Mouse (Mus musculus) small intestine, adult 2 months (tissue): ENCODE measurements around the gene Hnrnph2. TPM values are rescaled to one million over a fixed set of nuclear protein-coding genes. Genes with fewer than 3 reads are reported as not detected.

ENCODE experiments used
- H3K27ac ChIP-seq: fragments of 200-500 bp; 2 replicates; pipeline ENCODE4 v1.5.1; 2012; ENCODE audit warnings: low read depth, low read length, control low read depth, inconsistent platforms; ENCODE audit not compliant: insufficient read depth
- H3K27me3 ChIP-seq: fragments of 200-500 bp; 2 replicates; pipeline ENCODE4 v1.6.1; 2012; ENCODE audit warnings: mild to moderate bottlenecking, moderate library complexity, low read length, inconsistent platforms; ENCODE audit not compliant: control insufficient read depth, insufficient read depth
- H3K36me3 ChIP-seq: fragments of 200-500 bp; 2 replicates; pipeline ENCODE4 v1.6.1; 2012; ENCODE audit warnings: mild to moderate bottlenecking, low read length, control low read depth, inconsistent platforms; ENCODE audit not compliant: control insufficient read depth, insufficient read depth
- H3K4me1 ChIP-seq: fragments of 200-500 bp; 2 replicates; pipeline ENCODE4 v1.6.1; 2012; ENCODE audit warnings: low read length, inconsistent platforms, mixed read lengths; ENCODE audit not compliant: control insufficient read depth, insufficient read depth, insufficient read length
- H3K4me3 ChIP-seq: fragments of 200-500 bp; 2 replicates; pipeline ENCODE4 v1.5.1; 2012; ENCODE audit warnings: low read depth, mild to moderate bottlenecking, control low read depth, inconsistent platforms, low read length, moderate library complexity
- CTCF ChIP-seq: fragments of 200-500 bp; IDR thresholded peaks from 2 replicates; pipeline ENCODE4 v1.5.1; 2012; ENCODE audit warnings: low read depth, mild to moderate bottlenecking, control low read depth, inconsistent platforms, low read length, moderate library complexity, mixed read lengths; ENCODE audit not compliant: insufficient replicate concordance, insufficient read length; ENCODE audit errors: extremely low read depth
- POLR2A ChIP-seq: fragments of 200-500 bp; IDR thresholded peaks from 2 replicates; pipeline ENCODE4 v1.6.1; 2012; ENCODE audit warnings: low read depth, mild to moderate bottlenecking, control low read depth, inconsistent platforms, low read length, moderate library complexity
- WGBS: fragments of 180-500 bp; shearing (Covaris S2); methylation state at CpG from one replicate; pipeline ENCODE4 v1.1.7; 2018; 5-methylcytosine and 5-hydroxymethylcytosine counted together
- polyA plus RNA-seq: library from polyadenylated mRNA; depleted of rRNA; stranded (reverse); fragments of >200 nt; gene quantifications from 2 replicates; pipeline ENCODE4 v1.2.3, GENCODE M21; 2012

The Hnrnph2 gene
- polyA plus RNA-seq, 1 experiment: 3.8 TPM

DNA sequence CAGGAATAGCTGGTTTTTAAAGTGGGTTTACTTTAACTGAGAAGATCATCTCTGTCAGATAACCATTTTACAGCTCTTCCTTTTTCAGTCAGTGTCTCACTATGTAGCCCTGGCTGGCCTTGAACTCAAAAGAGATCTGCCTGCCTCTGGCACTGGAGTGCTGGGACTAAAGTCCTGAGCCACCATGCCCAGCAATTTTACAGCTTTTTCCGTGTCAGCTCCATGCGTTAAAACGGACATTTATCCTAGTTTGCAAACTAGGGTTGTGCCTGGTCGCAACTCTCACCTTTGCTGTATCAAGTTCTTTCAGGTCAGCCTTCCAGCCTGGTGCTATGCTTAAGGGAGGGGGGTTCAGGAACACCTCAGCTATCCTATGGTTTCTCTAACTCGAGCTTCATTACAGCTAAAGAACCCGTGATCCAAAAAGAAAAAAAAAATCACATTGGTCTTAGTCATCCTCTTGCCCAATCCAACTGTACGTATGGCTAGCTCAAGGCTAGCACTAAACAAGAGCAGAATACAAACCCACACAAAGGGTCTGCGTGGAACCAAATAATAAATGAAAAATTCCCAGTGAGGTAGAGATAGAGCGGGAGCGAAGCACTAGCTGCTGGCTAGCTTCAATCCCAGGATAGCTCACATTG, 935 bp upstream of the Hnrnph2 start:
- Histone ChIP-seq H3K27me3 (no peaks in the 10 kb centered on the region), H3K4me1 (peaks cover 3% of the 10 kb centered on the region; the same call in 1 of the 2 replicates), H3K36me3 (0 out of 2 replicates have a peak, but pooled peaks cover 2% of the 10 kb centered on the region), H3K27ac (peak overlapping the region; percentile 55), H3K4me3 (peak overlapping the region; percentile 25)
- 17% methylated on average over 10 of the region's 10 CpGs for WGBS
- no peak for TF ChIP-seq POLR2A
- TF ChIP-seq CTCF: no peak

DNA sequence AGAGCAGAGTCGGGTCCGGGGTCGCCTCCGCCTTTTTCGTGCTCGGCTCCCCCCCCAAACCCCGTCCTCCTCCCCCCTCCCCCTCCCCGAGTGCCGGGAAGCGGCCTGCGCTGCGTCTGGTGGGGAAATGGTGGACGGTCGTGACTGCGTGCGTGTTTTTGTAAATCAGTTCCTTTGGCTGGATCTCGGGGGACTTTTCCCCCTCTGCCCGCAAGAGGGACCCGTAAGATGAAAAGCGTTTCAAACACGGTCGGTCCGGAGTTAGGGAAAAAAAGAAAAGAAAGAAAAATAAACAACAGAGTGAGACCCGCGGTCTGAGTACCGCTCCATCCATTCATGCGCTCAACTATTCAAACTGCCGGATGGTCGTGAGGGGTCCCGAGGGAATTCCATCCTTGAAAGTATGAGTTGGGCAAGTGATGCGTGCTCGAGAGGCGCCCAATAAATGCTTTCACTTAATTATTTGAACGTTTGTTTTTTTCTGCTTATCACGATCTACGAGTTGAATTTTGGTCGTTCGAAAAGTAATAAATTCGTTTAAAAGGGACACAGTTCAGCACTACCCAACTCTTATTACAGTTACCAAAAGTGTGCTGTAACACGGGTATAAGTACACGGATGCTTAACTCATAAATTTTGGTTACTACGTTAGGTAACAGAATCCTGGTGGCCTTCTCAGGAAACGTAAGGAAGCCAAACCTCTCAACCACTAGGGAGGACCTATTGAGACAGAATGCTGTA, 571 bp downstream of the Hnrnph2 start:
- no peaks in the 10 kb centered on the region for H3K27me3 ChIP-seq
- TF ChIP-seq CTCF (no peak), POLR2A (no peak)
- H3K27ac ChIP-seq: peak overlapping the region; percentile 88
- 0 out of 2 replicates have a peak, but pooled peaks cover 4% of the 10 kb centered on the region for H3K36me3 ChIP-seq
- peaks cover 3% of the 10 kb centered on the region; the same call in 1 of the 2 replicates for H3K4me1 ChIP-seq
- 13% methylated on average over 43 of the region's 43 CpGs for WGBS
- peak overlapping the region; percentile 97 for H3K4me3 ChIP-seq

DNA sequence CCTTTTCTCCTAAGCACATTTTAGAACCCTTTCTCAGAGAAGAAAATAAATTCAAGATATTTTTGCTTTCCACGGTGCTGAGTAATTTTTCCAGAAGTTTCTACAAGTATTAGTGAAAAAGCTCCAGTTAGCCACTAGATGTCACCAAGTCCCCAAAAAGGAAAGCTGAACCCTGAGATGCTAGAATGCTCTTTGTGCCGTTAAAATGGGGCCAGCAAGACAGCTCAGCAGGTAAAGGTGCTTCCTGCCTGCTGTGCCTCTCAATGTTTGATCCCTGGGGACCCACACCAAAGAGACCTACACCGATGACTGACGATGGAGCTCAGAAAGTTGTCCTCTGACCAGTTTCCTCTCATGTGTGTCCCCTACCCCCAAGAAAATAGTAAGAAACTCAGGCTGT, 8.5 kb downstream of the Hnrnph2 start:
- no peaks in the 10 kb centered on the region for H3K27me3 ChIP-seq
- no peak for TF ChIP-seq POLR2A
- TF ChIP-seq CTCF: no peak
- H3K36me3 ChIP-seq: 0 out of 2 replicates have a peak, but pooled peaks cover 2% of the 10 kb centered on the region
- peaks cover 2% of the 10 kb centered on the region for H3K4me1 ChIP-seq
- H3K27ac ChIP-seq: no peak overlapping the region
- H3K4me3 ChIP-seq: no peak overlapping the region
- 20% methylated on average over 4 of the region's 4 CpGs for WGBS

DNA sequence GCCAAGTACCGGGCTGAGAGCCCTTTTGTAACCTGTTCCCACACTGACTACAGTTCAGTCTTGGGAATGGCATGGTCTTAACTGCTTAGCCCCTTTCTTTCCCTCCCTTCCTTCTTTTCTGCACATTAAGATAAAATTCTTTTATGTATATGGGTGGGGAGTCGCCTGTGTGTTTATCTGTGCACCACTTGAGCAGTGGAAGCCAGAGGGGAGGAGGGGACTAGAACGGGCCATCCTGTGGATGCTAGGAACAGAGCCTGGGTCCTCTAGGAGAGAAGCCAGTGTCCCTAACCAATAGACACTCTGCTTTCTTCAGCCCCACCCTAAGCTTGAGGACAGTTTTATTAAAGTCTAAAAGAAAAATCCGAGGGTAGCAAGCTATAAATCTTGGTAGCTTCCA, 10.0 kb downstream of the Hnrnph2 start:
- H3K27me3 ChIP-seq: no peaks in the 10 kb centered on the region
- no peak overlapping the region for H3K4me3 ChIP-seq
- no peak overlapping the region for H3K27ac ChIP-seq
- 73% methylated on average over 4 of the region's 4 CpGs for WGBS
- H3K36me3 ChIP-seq: no peaks in the 10 kb centered on the region
- TF ChIP-seq POLR2A: no peak
- TF ChIP-seq CTCF: no peak
- peaks cover 2% of the 10 kb centered on the region for H3K4me1 ChIP-seq

DNA sequence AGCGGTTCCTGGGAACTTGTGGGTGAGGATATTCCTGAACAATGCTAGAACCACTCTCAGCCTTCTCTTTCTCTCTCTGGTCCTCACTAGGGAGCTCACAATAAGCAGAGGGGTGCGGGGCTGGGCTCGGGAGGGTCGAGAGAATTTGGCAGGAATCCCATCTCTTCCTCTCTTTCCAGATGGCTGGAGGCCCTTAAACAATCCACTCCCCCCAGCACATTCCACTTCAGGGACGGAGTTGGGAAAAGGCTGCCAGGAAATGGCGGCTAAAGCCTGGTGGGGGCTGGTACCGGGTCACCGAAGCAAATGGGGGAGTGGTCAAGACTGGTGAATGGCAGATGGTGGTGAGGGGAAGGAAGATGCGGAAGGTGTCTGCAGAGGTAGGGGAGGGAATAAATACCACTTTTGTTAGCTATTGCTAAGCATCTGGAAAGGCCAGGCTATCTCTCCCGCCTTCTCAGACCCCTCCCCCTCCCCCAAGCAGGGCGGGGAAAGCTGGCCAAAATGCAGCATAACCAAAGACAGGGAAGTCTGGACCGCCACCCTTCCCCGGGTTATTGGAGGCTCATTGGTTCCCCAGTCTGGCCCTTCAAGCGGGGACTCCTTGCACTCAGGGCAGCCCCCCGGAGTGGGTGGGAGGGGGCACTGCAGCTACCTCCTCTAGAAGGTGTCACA, 11.4 kb downstream of the Hnrnph2 start:
- Histone ChIP-seq H3K4me3 (peak overlapping the region; percentile 57), H3K4me1 (peaks cover 2% of the 10 kb centered on the region), H3K27me3 (no peaks in the 10 kb centered on the region), H3K27ac (peak overlapping the region; percentile 32), H3K36me3 (no peaks in the 10 kb centered on the region)
- WGBS: 12% methylated on average over 15 of the region's 15 CpGs
- no peak for TF ChIP-seq CTCF
- TF ChIP-seq POLR2A: no peak

DNA sequence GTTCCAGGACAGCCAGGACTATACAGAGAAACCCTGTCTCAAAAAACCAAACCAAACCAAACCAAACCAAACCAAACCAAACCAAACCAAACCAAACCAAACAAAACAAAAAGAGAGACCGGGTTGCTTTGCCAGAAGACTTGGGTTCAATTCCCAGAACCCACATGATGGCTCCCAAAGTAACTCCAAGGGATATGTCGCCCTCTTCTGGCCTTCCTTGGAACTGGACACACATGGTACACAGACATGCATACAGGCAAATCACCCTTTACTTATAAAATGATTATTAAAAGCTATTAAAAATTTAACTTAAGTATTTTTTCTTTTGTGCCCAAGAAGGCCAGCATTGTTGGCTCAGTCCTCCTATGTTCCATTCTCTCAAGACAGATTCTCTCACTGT, 13.3 kb downstream of the Hnrnph2 start:
- H3K36me3 ChIP-seq: no peaks in the 10 kb centered on the region
- no peak overlapping the region for H3K27ac ChIP-seq
- H3K4me3 ChIP-seq: no peak overlapping the region
- no peaks in the 10 kb centered on the region for H3K27me3 ChIP-seq
- TF ChIP-seq CTCF (peak; percentile 7; the same call in 1 of the 2 replicates), POLR2A (no peak)
- peaks cover 2% of the 10 kb centered on the region for H3K4me1 ChIP-seq
- 60% methylated on average over 2 of the region's 2 CpGs for WGBS

DNA sequence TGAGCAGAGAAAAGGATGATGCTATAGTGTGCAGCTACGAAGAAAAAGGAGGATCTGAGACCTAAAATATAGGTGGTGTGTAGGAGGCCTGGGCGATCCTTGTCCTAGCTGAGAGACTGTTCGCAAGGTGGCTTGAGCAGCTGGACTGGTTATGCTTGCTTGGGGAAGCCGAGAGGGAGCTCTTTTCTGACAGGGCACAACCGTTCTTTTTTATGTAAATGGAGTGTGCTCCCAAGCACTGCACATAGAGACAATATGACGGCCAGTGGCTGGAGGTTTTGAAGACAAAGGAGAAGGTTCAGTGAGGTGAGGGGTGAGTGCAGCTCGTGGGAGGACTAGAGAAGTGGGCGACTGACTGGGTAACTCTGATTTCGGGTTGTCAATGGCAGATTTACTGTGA, 18.7 kb downstream of the Hnrnph2 start:
- 66% methylated on average over 9 of the region's 9 CpGs for WGBS

More for the DNA sequence above, 18.7 kb downstream of the Hnrnph2 start:
- Histone ChIP-seq H3K4me3 (no peak overlapping the region), H3K4me1 (no peaks in the 10 kb centered on the region), H3K27me3 (no peaks in the 10 kb centered on the region), H3K27ac (no peak overlapping the region), H3K36me3 (no peaks in the 10 kb centered on the region)
- TF ChIP-seq CTCF (no peak), POLR2A (no peak)
